Mouse (Mus musculus) midbrain, embryonic 10.5 days (tissue): ENCODE measurements around the gene Psmb4. TPM values are rescaled to one million over a fixed set of nuclear protein-coding genes. Genes with fewer than 3 reads are reported as not detected.

Source experiments
- DNase-seq: peaks from one replicate; pipeline ENCODE4 v3.0.0-alpha.2; 2017; ENCODE audit warnings: low spot score
- H3K27ac ChIP-seq: fragments of 300-500 bp; sonication (generic); replicated peaks from 2 replicates; pipeline ENCODE4 v1.5.1; 2016; ENCODE audit warnings: mild to moderate bottlenecking
- H3K27me3 ChIP-seq: fragments of 300-500 bp; sonication (generic); 2 replicates; pipeline ENCODE4 v1.6.1; 2016; ENCODE audit warnings: low read depth, mild to moderate bottlenecking; ENCODE audit not compliant: poor library complexity, severe bottlenecking
- H3K36me3 ChIP-seq: fragments of 300-500 bp; sonication (generic); 2 replicates; pipeline ENCODE4 v1.6.1; 2016; ENCODE audit warnings: mild to moderate bottlenecking, moderate library complexity
- H3K4me1 ChIP-seq: fragments of 300-500 bp; sonication (generic); 2 replicates; pipeline ENCODE4 v1.6.1; 2016
- H3K4me3 ChIP-seq: fragments of 300-500 bp; sonication (generic); 2 replicates; pipeline ENCODE4 v1.5.1; 2016; ENCODE audit warnings: mild to moderate bottlenecking, moderate library complexity
- H3K9me3 ChIP-seq: fragments of 300-500 bp; sonication (generic); replicated peaks from 2 replicates; pipeline ENCODE4 v1.6.1; 2016; ENCODE audit warnings: mild to moderate bottlenecking
- WGBS: fragments of 180-500 bp; shearing (Covaris S2); methylation state at CpG from one replicate; pipeline ENCODE4 v1.1.7; 2016; 5-methylcytosine and 5-hydroxymethylcytosine counted together
- polyA plus RNA-seq: library from polyadenylated mRNA; unstranded; fragments of >200 nt; fragmentation: Nextera tagmentation; extraction: Ambion mirVana; gene quantifications from 2 replicates; pipeline ENCODE4 v1.2.1, GENCODE M21; 2016

Psmb4 gene
- polyA plus RNA-seq, 1 experiment from 2014 or later, result 357 TPM

DNA sequence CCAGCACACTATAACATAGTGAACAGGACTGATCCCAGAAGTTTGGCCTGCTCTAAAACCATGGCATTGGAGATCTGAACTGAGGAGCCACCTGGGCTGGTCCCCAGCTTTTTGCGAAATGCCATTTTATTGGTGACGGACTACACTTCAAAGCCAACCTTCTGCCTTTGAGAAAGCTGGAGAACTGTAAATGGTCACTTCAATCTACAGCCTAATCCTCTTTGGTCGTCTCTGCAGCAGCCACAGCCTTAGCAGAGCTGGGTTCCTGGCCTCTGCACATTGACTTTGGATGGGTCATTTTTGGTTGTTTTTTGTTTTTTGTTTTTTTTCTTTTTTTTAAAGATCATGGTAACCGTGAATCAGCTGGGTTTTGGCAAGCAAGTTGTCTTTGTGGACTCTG, 4.9 kb downstream of the Psmb4 start:
- Histone ChIP-seq H3K27ac (no peak overlapping the region), H3K27me3 (no peaks in the 10 kb centered on the region), H3K4me3 (no peak overlapping the region), H3K4me1 (peaks cover 14% of the 10 kb centered on the region), H3K36me3 (peaks cover 89% of the 10 kb centered on the region), H3K9me3 (no peaks in the 10 kb centered on the region)
- no peak for DNase-seq
- 74% methylated on average over 4 of the region's 4 CpGs for WGBS

GRCm38 (mm10) chr3:94878618-94879017, 8.1 kb downstream of the Psmb4 start:
- Histone ChIP-seq H3K27me3 (no peaks in the 10 kb centered on the region), H3K4me1 (no peaks in the 10 kb centered on the region), H3K4me3 (no peak overlapping the region), H3K27ac (no peak overlapping the region), H3K9me3 (no peaks in the 10 kb centered on the region), H3K36me3 (peaks cover 100% of the 10 kb centered on the region)
- WGBS, result 92% methylated on average over 6 of the region's 6 CpGs
- DNase-seq, result no peak

GRCm38 (mm10) chr3:94869011-94869410, 17.8 kb downstream of the Psmb4 start:
- H3K9me3 ChIP-seq, result no peaks in the 10 kb centered on the region
- no peaks in the 10 kb centered on the region for H3K27me3 ChIP-seq
- H3K27ac ChIP-seq, result no peak overlapping the region
- 93% methylated on average over 3 of the region's 3 CpGs for WGBS
- H3K4me3 ChIP-seq, result no peak overlapping the region
- no peak for DNase-seq
- H3K4me1 ChIP-seq, result no peaks in the 10 kb centered on the region
- peaks cover 100% of the 10 kb centered on the region for H3K36me3 ChIP-seq

DNA sequence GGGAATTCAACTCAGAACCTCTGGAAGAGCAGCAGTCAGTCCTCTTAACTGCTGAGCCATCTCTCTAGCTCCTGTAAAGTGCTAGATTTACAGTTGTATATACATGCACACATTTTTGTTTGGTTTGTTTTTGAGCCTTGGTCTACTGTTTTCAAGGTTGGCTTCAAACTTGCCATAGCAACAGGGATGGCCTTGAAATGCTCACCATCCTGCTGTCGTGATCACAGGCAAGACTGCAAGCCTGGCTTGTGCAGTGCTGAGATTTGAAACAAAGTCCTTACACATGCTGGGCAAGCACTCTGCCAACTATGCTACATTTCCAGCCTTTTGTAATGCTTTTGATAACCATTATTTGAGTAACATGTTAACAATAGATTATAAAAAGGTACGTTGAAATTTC, 27.3 kb downstream of the Psmb4 start:
- peaks cover 91% of the 10 kb centered on the region for H3K36me3 ChIP-seq
- H3K4me1 ChIP-seq, result no peaks in the 10 kb centered on the region
- no peak overlapping the region for H3K27ac ChIP-seq
- no peaks in the 10 kb centered on the region for H3K9me3 ChIP-seq
- no peak overlapping the region for H3K4me3 ChIP-seq
- H3K27me3 ChIP-seq, result no peaks in the 10 kb centered on the region
- 92% methylated on average over 2 of the region's 2 CpGs for WGBS
- DNase-seq, result no peak

DNA sequence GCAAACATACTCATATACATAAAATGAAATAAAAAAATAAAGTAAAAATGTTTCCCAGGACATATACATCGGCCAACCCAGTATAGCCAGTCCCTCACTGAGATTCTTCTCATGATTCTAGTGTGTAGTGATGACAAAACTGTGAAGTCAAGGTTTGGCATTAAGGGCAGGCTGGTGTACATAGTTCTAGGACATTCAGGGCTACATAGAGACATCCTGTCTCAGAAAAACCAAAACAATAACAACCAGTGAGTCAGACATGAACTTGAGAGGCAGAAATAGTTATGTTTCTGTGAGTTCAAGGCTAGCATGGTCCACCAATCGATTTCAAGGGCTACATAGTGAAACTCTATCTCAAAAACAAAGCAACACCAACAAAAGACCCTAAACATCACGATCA, 34.5 kb downstream of the Psmb4 start:
- Histone ChIP-seq H3K36me3 (peaks cover 38% of the 10 kb centered on the region), H3K4me1 (no peaks in the 10 kb centered on the region), H3K9me3 (no peaks in the 10 kb centered on the region), H3K27ac (no peak overlapping the region), H3K4me3 (no peak overlapping the region), H3K27me3 (no peaks in the 10 kb centered on the region)
- 91% methylated on average over 3 of the region's 3 CpGs for WGBS
- DNase-seq, result no peak

- WGBS, result 83% methylated on average over 3 of the region's 3 CpGs
- H3K36me3 ChIP-seq, result peaks cover 34% of the 10 kb centered on the region
- no peaks in the 10 kb centered on the region for H3K9me3 ChIP-seq
- no peaks in the 10 kb centered on the region for H3K27me3 ChIP-seq
- H3K4me3 ChIP-seq, result no peak overlapping the region
- no peak for DNase-seq
- H3K4me1 ChIP-seq, result no peaks in the 10 kb centered on the region
- H3K27ac ChIP-seq, result no peak overlapping the region
Observed at GRCm38 (mm10) chr3:94851731-94852130, 35.0 kb downstream of the Psmb4 start.

DNA sequence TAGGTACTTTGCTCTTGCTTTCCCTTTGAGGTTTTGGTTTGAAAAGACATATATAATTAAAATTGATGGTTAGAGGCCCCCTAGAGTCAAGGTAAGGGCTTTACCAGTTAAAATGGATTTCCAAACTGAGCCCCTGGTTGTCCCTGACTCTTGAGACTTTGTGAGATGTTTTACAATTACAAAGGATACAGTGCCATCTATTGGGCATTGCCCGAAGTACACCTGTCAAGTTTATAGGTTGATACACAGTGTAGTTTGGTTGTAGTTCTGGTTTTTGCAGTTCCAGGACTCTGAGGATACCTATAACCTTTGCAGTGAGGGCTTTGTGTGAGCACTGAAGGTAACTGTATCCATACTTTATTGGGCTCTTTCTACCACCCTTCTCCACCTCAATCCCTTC, 37.4 kb downstream of the Psmb4 start:
- H3K4me1 ChIP-seq, result peaks cover 5% of the 10 kb centered on the region; the same call in 1 of the 2 replicates
- peak; percentile 18 for DNase-seq
- no peaks in the 10 kb centered on the region for H3K9me3 ChIP-seq
- peaks cover 10% of the 10 kb centered on the region for H3K36me3 ChIP-seq
- WGBS, result 32% methylated on average over 1 of the region's 1 CpGs
- no peak overlapping the region for H3K4me3 ChIP-seq
- H3K27ac ChIP-seq, result no peak overlapping the region
- no peaks in the 10 kb centered on the region for H3K27me3 ChIP-seq

DNA sequence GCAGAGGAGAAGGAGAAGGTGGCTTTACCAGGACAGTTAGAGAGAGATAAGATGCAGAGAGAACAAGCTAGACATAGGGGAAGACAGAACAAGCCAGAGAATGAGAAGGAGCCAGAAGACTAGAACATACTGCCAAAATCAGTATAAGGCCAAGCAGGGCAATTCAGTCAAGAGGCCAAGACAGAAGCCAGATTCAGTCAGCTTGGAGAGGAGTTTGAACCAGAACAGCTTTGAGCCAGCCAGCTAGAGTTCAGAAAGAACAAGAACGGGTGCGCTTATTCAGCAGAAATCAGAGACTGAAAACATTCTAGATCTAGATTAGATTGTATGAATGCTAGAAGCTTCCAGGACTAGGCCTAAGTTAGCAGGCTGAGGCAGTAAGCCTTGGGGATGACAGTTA, 39.4 kb downstream of the Psmb4 start:
- no peak for DNase-seq
- Histone ChIP-seq H3K4me1 (peaks cover 5% of the 10 kb centered on the region; the same call in 1 of the 2 replicates), H3K9me3 (no peaks in the 10 kb centered on the region), H3K27ac (no peak overlapping the region), H3K4me3 (no peak overlapping the region), H3K36me3 (no peaks in the 10 kb centered on the region), H3K27me3 (no peaks in the 10 kb centered on the region)
- WGBS, result 96% methylated on average over 2 of the region's 2 CpGs

GRCm38 (mm10) chr3:94839101-94839500, 47.7 kb downstream of the Psmb4 start:
- peaks cover 21% of the 10 kb centered on the region for H3K4me1 ChIP-seq
- DNase-seq, result no peak
- no peaks in the 10 kb centered on the region for H3K9me3 ChIP-seq
- H3K4me3 ChIP-seq, result peak overlapping the region; percentile 80
- H3K27me3 ChIP-seq, result no peaks in the 10 kb centered on the region
- WGBS, result 85% methylated on average over 5 of the region's 5 CpGs
- H3K36me3 ChIP-seq, result 0 out of 2 replicates have a peak, but pooled peaks cover 3% of the 10 kb centered on the region
- peak overlapping the region; percentile 99; the same call in 1 of the 2 replicates for H3K27ac ChIP-seq

- Histone ChIP-seq H3K9me3 (no peaks in the 10 kb centered on the region), H3K27ac (peak overlapping the region; percentile 99)
Observed at GRCm38 (mm10) chr3:94838631-94839030, 48.1 kb downstream of the Psmb4 start.

GRCm38 (mm10) chr3:94837959-94838496, 48.7 kb downstream of the Psmb4 start:
- Histone ChIP-seq H3K36me3 (0 out of 2 replicates have a peak, but pooled peaks cover 3% of the 10 kb centered on the region), H3K27ac (peak overlapping the region; percentile 99), H3K4me1 (peaks cover 21% of the 10 kb centered on the region), H3K4me3 (peak overlapping the region; percentile 80), H3K27me3 (no peaks in the 10 kb centered on the region), H3K9me3 (no peaks in the 10 kb centered on the region)
- 2% methylated on average over 60 of the region's 62 CpGs for WGBS
- peak; percentile 81 for DNase-seq

More at GRCm38 (mm10) chr3:94838631-94839030, 48.1 kb downstream of the Psmb4 start:
- H3K4me3 ChIP-seq, result peak overlapping the region; percentile 80
- H3K36me3 ChIP-seq, result 0 out of 2 replicates have a peak, but pooled peaks cover 3% of the 10 kb centered on the region
- no peak for DNase-seq
- H3K4me1 ChIP-seq, result peaks cover 21% of the 10 kb centered on the region
- WGBS, result 41% methylated on average over 9 of the region's 9 CpGs
- H3K27me3 ChIP-seq, result no peaks in the 10 kb centered on the region

- 0 out of 2 replicates have a peak, but pooled peaks cover 3% of the 10 kb centered on the region for H3K36me3 ChIP-seq
- peaks cover 21% of the 10 kb centered on the region for H3K4me1 ChIP-seq
- 3% methylated on average over 42 of the region's 57 CpGs for WGBS
- peak; percentile 97 for DNase-seq
- H3K4me3 ChIP-seq, result peak within 1 kb of the TSS; percentile 80
- no peaks in the 10 kb centered on the region for H3K9me3 ChIP-seq
- H3K27ac ChIP-seq, result peak within 1 kb of the TSS; percentile 99
- H3K27me3 ChIP-seq, result no peaks in the 10 kb centered on the region
Observed at GRCm38 (mm10) chr3:94837183-94837890, 49.4 kb downstream of the Psmb4 start, which contains the start of gene Pogz. Gene Pogz (plus strand): TSS chr3:94837567.

GRCm38 (mm10) chr3:94835396-94835795, 51.4 kb downstream of the Psmb4 start:
- peaks cover 23% of the 10 kb centered on the region for H3K4me1 ChIP-seq
- no peak for DNase-seq
- no peaks in the 10 kb centered on the region for H3K27me3 ChIP-seq
- WGBS, result 80% methylated on average over 3 of the region's 3 CpGs
- H3K9me3 ChIP-seq, result no peaks in the 10 kb centered on the region
- H3K4me3 ChIP-seq, result no peak overlapping the region
- H3K27ac ChIP-seq, result no peak overlapping the region
- 0 out of 2 replicates have a peak, but pooled peaks cover 3% of the 10 kb centered on the region for H3K36me3 ChIP-seq
